Mouse (Mus musculus): ENCODE results near the gene Mknk1. TPM values are rescaled to one million over a fixed set of nuclear protein-coding genes. Genes with fewer than 3 reads are reported as not detected.

The Mknk1 gene
- total RNA-seq, 4 experiments from 2014 or later, result 25.5 to 37.8 (median 27.8) TPM

GRCm38 (mm10) chr4:115846656-115847055 is 7.7 kb downstream of the Mknk1 start:
- no peak for DNase-seq (ENCODE audit: low spot score in 2 of 2)

GRCm38 (mm10) chr4:115847377-115847776 is 8.4 kb downstream of the Mknk1 start:
- DNase-seq (ENCODE audit: low spot score in 2 of 2), result no peak

- DNase-seq (ENCODE audit: low spot score in 2 of 2), result no peak
Measured at GRCm38 (mm10) chr4:115848083-115848482, 9.1 kb downstream of the Mknk1 start.

GRCm38 (mm10) chr4:115848990-115849677 is 10.1 kb downstream of the Mknk1 start:
- DNase-seq (ENCODE audit: low spot score in 2 of 2), result no peak

GRCm38 (mm10) chr4:115850111-115850510 is 11.1 kb downstream of the Mknk1 start:
- DNase-seq (ENCODE audit: low spot score in 2 of 2), result no peak

- DNase-seq (ENCODE audit: low spot score in 2 of 2), result no peak
Measured at GRCm38 (mm10) chr4:115850631-115851030, 11.6 kb downstream of the Mknk1 start.

GRCm38 (mm10) chr4:115851569-115851968 is 12.6 kb downstream of the Mknk1 start:
- DNase-seq (ENCODE audit: low spot score in 2 of 2), result no peak

GRCm38 (mm10) chr4:115855100-115855499 is 16.1 kb downstream of the Mknk1 start:
- no peak for DNase-seq (ENCODE audit: low spot score in 2 of 2)

GRCm38 (mm10) chr4:115855609-115856008 is 16.6 kb downstream of the Mknk1 start:
- DNase-seq (ENCODE audit: low spot score in 2 of 2), result no peak

GRCm38 (mm10) chr4:115856282-115856681 is 17.3 kb downstream of the Mknk1 start:
- no peak for DNase-seq (ENCODE audit: low spot score in 2 of 2)

GRCm38 (mm10) chr4:115857293-115857883 is 18.4 kb downstream of the Mknk1 start:
- DNase-seq (ENCODE audit: low spot score in 2 of 2), result no peak

- no peak for DNase-seq (ENCODE audit: low spot score in 2 of 2)
Measured at GRCm38 (mm10) chr4:115863352-115863751, 24.4 kb downstream of the Mknk1 start.

GRCm38 (mm10) chr4:115863880-115864279 is 24.9 kb downstream of the Mknk1 start:
- no peak for DNase-seq (ENCODE audit: low spot score in 2 of 2)

- no peak for DNase-seq (ENCODE audit: low spot score in 2 of 2)
Measured at GRCm38 (mm10) chr4:115869512-115870210, 30.7 kb downstream of the Mknk1 start.

- no peak for DNase-seq (ENCODE audit: low spot score in 2 of 2)
Measured at GRCm38 (mm10) chr4:115873231-115873630, 34.2 kb downstream of the Mknk1 start.

GRCm38 (mm10) chr4:115878216-115878678 is 39.2 kb downstream of the Mknk1 start:
- no peak for DNase-seq (ENCODE audit: low spot score in 2 of 2)

- no peak for DNase-seq (ENCODE audit: low spot score in 2 of 2)
Measured at GRCm38 (mm10) chr4:115878828-115879227, 39.8 kb downstream of the Mknk1 start.

- DNase-seq (ENCODE audit: low spot score in 2 of 2), result no peak
Measured at GRCm38 (mm10) chr4:115881183-115881582, 42.2 kb downstream of the Mknk1 start.

GRCm38 (mm10) chr4:115882195-115882594 is 43.2 kb downstream of the Mknk1 start:
- no peak for DNase-seq (ENCODE audit: low spot score in 2 of 2)

GRCm38 (mm10) chr4:115884022-115884421 is 45.0 kb downstream of the Mknk1 start, which contains the start of gene Kncn:
Gene Kncn (plus strand): TSS chr4:115884400.
- no peak for DNase-seq (ENCODE audit: low spot score in 2 of 2)

GRCm38 (mm10) chr4:115885846-115886245 is 46.8 kb downstream of the Mknk1 start:
- DNase-seq (ENCODE audit: low spot score in 2 of 2), result no peak

GRCm38 (mm10) chr4:115886875-115887274 is 47.9 kb downstream of the Mknk1 start:
- no peak for DNase-seq (ENCODE audit: low spot score in 2 of 2)

Data from gastrocnemius, adult 8-10 months (tissue).